Mouse (Mus musculus) ES-E14 (cell line): ENCODE results near the gene Obscn.

Source experiments
- CHD2 ChIP-seq: IDR thresholded peaks from 2 replicates; pipeline ENCODE4 v1.6.1; 2014; ENCODE audit warnings: mild to moderate bottlenecking, low read depth, low read length, inconsistent platforms
- HCFC1 ChIP-seq: IDR thresholded peaks from 2 replicates; pipeline ENCODE4 v1.6.1; 2012; ENCODE audit warnings: low read length, inconsistent platforms, borderline replicate concordance; ENCODE audit not compliant: insufficient read depth
- ZC3H11A ChIP-seq: IDR thresholded peaks from 2 replicates; pipeline ENCODE4 v1.6.1; 2012; ENCODE audit warnings: low read depth, mild to moderate bottlenecking, inconsistent platforms, low read length, borderline replicate concordance

DNA sequence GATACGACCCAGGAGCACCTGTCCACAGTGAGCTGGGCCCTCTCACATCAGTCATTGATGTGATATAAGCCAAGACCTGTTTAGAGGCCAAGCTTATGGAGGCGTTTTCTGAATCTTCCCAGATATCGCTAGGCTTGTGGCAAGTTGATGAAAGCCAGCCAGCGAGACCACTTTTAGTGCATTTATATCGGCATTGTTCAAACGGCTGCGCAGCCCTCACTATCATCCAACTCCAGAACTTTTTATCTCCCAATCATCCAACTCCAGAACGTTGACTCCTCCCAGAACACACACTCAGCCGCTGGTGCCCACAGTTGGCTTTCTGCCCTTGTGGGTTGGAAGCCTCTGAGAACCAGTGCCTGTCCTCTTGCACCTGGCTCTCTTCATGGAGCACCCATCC, 28.2 kb upstream of the Obscn start:
- TF ChIP-seq HCFC1, result no peak
- TF ChIP-seq CHD2, result no peak
- TF ChIP-seq ZC3H11A, result no peak
